Mouse (Mus musculus) erythroblast, embryonic 14.5 days (primary cell): ENCODE measurements around the gene Ufc1.

Experiments used
- GATA1 ChIP-seq: IDR thresholded peaks from 2 replicates; pipeline ENCODE4 v1.6.1; 2012; ENCODE audit warnings: low read length, inconsistent platforms, mixed read lengths
- TAL1 ChIP-seq: IDR thresholded peaks from 3 replicates; pipeline ENCODE4 v1.6.1; 2012; ENCODE audit warnings: low read length, inconsistent platforms, mixed read lengths

GRCm38 (mm10) chr1:171286517-171286916 is 8.3 kb downstream of the Ufc1 start:
- TF ChIP-seq TAL1 (no peak), GATA1 (no peak)
